Mouse (Mus musculus) left cerebral cortex, postnatal 36 days (tissue): ENCODE measurements around the gene Mlph. TPM values are rescaled to one million over a fixed set of nuclear protein-coding genes. Genes with fewer than 3 reads are reported as not detected.

Experiments
- DNase-seq, 2 experiments: peaks; one replicate each; pipeline ENCODE4 v3.0.0; 2021 to 2022; ENCODE audit warnings: low spot score in 2 of 2, mixed read lengths in 1 of 2
- intact Hi-C: fragments of 180-260 bp; cut with DNase I; formaldehyde crosslinking; loops from one replicate; pipeline ENCODE4 v1.15.1; 2025
- total RNA-seq, 2 experiments: library from RNA; stranded (reverse); gene quantifications; 2 replicates each; pipeline ENCODE4 v1.2.3; 2021

The Mlph gene
- total RNA-seq, 2 experiments from 2014 or later = 0.69 to 1.1 TPM

DNA sequence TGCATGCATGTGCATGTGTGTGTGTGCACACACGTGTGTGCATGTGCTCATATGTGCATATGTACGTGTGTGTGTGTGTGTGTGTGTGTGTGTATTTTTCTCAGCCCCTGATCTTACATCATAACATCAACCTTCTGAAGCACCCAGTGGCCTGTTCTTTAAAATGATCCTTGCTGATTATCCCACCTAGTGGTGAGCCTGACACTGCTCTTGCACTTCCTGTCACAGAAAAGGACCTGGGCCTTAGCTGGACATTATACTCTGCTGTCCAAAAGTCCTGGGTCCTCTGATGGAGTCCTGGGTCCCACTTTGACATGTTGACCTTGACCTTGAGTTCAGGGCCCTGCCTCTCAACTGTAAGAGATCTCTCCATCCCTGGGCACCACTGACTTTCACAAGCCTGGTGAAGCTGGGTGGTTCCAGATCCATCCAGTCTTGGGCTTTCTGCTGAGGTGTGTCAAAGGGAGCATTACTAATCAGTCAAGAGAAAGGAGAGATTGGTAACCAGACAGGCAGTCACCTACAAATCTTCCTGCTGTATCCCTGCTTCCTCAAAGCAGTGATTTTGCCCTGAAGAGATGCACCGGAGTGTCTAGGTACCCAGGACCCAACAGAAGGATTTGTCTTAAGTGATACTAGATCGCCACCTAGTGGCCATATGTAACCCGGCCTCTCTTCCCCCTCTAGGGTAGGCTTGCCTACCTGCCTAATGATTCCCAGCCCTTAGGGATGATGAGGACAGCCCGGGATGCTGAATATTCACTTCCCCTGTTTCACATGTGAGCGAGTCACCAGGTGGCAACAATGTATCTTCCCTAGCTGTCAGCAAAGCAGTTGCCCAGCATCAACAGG is 41.6 kb downstream of the Mlph start:
- no peak for DNase-seq
- intact Hi-C loops = loop anchor here (1.0 to 5.0 kb wide), 4 partner anchors 28 to 894 kb away; no protein-coding TSS in a partner anchor

DNA sequence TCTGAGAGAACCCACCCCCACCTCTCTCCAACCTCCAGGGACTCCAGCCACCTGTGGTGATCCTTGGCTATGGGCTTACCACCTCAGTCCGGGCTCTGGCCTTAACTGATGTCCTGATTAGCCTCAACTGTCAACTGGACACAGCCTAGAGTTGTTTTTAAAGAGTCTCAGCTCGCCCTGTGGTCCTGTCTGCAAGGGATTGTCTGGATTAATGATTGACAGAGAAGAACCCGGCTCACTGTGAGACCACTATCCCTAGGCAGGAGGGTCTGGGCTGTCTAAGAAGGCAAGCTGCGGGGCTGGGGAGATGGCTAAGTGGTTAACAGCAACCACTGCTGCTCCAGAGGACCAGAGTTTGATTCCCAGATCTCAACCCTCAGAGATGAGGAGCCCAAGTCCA is 47.6 kb downstream of the Mlph start:
- no peak for DNase-seq
- intact Hi-C loops = no loop called here

DNA sequence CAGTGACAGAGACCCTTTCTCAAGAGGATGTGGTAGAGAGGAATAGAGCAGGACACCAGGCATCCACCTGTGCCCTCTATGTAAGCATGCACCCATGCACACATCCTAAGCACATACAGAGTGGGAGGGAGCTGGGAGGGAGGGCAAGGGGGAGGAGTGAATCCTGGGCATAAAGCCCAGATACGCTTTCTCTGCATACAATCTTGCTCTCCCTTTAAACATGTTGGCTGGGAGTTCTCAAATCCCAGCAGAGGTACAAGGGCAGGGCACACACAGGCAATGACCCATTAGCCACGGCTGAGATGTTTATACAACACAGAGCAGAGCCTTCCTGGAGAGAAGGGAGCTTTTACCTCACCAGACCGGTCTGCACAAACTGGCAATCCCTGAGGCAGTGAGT is 48.1 kb downstream of the Mlph start:
- DNase-seq = no peak
- intact Hi-C loops = no loop called here

DNA sequence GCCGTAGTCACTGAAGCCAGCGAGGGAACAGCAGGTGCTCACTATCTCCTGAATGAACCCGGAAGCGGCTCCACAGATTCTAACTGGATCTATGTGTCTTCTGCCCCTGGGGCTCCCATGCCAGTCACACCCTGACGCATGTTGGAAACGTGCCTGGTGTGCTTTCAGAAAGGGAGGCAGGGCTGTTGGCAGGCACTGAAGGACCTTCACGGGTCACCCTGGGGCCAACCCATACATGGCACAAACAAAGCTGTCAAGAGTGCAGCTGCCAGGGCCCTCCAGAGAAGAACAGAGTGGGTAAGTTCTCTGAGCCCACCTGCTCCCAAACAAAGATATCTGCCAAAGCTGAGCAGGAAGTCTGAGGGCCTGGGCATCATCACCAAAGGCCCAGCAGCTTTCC is 52.7 kb downstream of the Mlph start:
- DNase-seq = no peak
- intact Hi-C loops = no loop called here

DNA sequence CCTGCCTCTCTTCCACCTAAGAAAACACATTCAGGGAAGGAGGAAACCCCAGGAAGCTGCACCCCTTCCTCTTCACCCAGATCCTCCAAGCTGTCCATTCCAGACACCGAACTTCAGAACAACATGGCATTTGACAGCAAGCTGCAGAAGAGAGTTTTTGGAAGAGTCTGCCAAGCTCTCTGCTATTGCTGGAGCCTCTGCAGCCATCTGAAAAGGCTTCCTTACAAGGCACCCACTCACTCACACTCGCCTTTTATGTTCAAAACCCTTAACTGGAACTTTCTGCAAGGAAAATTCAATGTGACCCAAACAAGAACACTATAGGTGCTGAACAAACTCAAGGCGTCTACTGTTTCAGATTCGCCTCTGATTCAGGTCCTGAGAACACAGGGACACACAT is 53.8 kb downstream of the Mlph start:
- DNase-seq = no peak
- intact Hi-C loops = no loop called here

DNA sequence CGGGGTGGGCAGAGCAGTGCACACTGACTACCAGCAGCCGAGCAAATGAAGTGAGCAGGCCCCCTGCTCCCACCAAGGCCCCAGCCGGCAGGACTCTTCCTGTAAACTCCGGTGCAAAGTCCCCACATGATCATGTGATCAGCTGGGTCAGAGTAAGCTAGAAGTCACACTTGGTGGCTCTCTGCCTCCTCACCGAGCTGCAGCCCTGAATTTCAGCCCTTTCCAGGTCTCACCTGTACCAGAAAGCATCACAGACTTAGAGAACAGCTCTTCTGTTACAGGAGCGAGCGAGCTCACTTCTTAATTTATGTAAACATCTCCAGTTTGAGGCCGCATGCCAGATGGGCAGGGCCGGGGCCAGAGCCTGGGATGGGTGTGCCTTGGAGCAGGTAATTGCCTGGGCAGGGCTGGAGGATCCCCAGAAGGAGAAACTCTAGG is 54.5 kb downstream of the Mlph start, which contains the start of gene Rab17:
Gene Rab17, minus strand, starts transcription at position 315 of the 438 bp plus-strand sequence.
- DNase-seq = no peak
- intact Hi-C loops = no loop called here

DNA sequence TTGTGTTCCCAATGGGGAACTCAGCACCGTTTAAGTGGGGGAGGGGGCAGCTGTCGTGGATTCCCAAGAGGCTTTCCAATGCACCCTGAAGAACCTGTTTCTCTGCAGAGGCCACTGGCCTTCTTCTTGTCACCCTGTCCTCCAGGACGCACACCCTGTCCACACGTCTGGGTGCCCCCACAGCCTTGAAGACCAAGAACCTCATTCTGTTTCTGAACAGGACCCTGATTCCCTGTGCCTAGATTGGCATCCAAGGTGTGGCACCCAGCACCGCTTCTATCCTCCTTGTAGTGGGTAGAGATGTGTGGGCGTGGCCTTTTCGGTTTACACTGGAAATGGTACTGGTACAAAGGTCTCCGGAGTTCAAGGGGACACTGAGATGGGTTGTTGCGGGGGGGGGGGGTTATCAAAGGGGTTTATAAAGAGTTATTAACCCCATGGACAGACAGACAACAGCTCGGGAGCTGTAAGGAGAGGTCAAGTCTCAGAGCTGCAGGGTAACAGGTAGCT is 55.1 kb downstream of the Mlph start:
- intact Hi-C loops = loop anchor here (10.0 kb wide), 2 partner anchors 205 to 245 kb away; partner anchors contain the start of gene Ramp1
- no peak for DNase-seq

DNA sequence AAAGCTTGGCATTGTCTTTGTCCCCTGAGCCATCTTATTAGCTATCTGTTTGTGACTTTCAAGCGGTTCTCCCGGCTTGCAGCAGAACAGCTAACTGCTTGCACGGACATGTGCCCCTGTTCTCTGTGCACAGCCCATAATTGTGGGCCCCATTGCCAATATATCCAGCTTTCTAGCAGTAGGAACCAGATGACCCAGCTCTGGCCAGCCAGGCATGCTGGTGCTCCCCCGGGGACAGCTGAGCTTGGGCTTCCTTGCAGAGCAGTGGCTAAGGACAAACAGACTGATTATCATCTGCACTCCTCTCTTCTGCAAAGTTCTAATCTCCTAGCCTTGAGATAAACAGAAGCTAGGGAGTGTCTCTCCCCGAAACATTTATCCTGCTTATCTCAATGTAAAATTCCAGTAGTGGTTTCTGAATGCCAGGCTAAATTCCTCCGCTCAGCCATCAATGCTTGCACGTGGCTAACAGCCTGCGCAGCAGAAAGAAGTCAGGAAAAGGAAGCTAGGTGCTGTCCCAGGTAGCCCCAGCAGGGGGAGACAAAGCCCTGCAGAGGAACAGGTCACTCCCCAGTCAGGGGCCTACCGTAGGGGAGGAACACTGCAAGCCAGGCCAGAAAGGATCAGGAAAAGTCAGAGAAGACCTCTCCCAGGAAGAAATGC is 58.2 kb downstream of the Mlph start:
- DNase-seq = peak; percentile 90 to 94
- intact Hi-C loops = loop anchor here (1.0 to 10.0 kb wide), 3 partner anchors 126 to 242 kb away; partner anchors contain the start of gene Ramp1

DNA sequence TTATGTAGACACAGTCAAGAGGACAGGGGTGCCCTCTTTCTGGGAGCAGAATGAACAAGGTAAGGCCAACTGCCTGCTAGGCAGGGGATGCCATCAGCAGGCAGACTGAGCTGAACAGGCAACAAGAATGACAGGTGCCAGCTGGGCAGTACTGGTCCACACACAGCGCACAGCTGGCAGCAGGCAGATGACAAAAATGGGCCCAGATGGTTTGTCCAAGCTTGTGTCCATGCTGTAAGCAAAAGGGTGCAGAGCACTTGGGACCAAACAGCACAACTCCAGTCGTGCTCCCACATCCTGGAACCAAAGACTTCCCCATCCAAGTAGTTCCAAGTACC is 58.7 kb downstream of the Mlph start:
- intact Hi-C loops = loop anchor here (1.0 to 10.0 kb wide), 3 partner anchors 126 to 241 kb away; partner anchors contain the start of gene Ramp1
- DNase-seq = no peak

DNA sequence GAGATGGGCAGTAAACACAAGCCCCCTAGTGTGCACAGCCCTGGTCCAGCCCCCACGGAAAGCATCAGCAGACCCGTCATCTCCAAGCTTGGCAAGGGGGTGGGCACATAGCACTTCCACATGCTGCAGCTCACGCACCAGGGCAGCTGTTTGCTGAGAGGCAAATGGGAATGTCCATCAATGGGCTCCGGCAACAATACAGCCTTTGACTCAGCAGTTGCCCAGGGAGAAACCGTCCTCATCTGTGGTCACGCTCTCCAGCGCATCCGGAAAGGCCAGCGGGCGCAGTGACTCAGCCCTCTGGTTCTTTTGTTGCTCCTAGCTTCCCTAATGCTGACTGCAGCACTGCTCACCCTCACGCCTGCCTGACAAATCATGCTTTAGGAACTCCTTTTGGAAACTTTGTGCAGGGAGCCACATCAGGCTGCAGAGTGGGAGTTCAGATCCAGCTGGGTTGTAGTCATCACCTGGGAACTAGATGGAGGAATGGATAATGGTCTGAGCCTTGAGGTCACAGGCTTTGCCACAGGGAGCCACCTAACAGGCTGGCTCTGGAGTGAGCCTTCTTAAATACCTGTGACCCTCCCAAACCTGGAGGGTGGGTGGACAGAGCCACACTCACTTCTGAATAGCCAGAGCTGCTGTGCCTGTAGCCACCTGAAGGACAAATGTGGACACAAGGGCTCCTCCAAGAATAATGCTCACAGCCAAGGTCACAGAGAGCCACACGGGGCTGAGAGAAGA is 60.2 kb downstream of the Mlph start:
- DNase-seq = peak; percentile 60 to 69
- intact Hi-C loops = loop anchor here (10.0 kb wide), 2 partner anchors 200 to 240 kb away; partner anchors contain the start of gene Ramp1

DNA sequence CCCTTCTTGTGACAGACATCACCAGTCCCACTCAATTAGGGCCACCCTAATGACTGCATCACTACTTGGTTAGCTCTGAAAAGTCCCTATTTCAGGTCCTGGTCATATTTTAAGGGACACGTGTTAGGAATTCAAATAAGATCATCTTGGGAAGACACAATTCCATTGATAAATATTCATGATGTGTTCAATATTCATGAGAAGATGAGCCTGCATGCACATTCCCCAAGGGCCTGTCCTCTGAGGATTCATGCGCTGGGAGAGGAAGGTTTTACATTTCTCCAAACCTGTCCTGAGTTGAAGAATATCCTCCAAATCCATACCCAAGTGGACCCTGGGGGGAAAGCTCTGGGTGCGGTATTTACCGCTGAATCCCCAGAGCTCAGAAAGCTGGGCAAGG is 61.1 kb downstream of the Mlph start:
- no peak for DNase-seq
- intact Hi-C loops = loop anchor here (10.0 kb wide), 2 partner anchors 199 to 239 kb away; partner anchors contain the start of gene Ramp1

DNA sequence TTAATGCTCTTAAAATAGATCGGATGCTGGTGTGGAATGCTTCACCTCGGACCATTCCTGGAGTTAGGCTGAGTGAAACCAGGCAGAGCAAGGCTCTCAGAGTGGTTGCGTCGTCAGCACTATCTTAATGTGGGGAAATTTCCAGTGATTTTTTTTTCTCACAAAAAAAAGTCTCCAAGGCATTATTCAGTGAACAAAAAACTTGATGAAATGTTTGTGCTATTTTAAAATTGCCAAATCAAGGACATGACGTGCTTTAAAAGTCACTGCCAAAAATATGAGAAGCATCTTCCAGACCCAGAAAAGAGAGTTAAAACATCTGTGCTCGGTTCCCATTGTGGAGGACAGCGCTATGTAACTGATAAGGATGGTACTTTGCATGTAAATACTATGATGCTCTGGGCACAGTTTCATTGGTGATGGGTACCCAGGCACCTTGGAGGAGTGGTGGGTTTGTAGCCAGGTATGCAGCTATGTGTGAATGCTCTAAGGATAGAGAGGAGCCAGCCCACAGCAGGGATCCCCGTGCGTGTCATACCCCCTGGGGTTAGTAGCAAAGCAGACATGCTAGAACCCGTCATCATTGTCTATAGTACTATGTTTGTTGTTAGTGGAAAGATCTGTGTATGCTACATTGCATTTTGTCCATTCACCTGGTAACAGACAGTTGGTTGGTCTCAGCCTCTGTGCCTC is 65.9 kb downstream of the Mlph start:
- intact Hi-C loops = no loop called here
- no peak for DNase-seq

DNA sequence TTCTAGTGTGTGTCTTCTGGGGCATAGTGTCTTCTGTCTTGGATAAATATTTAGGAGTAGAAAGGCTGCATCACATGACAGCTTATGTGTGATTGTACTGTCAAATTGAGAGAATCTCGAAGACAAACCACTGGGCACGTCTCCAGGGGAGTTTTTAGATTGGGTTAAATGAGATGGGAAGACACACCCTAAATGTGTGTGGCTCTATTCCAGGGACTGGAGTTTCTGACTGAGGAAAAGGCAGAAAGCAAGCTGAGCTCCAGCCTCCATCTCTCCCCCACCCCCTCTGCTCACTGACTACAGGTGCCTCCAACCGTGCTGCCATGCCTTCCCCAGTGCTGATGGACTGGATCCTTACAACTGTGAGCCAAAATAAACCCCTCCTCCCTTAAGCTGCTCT is 66.5 kb downstream of the Mlph start:
- no peak for DNase-seq
- intact Hi-C loops = no loop called here

DNA sequence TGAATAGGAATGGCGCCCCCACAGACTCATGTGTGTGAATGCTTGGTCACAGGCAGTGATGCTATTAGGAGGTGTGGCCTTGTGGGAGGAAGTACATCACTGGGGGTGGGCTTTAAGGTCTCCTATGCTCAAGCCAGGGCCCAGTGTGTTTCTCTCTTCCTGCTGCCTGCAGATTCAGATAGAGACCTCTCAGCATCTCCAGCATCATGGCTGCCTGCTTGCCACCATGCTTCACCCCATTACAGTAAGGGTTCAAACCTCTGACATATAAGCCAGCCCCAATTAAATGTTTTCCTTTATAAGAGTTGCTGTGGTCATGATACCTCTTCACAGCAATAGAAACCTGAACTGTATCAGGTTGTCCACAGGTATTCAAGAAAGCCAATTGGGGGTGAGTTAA is 81.0 kb downstream of the Mlph start:
- no peak for DNase-seq
- intact Hi-C loops = no loop called here

DNA sequence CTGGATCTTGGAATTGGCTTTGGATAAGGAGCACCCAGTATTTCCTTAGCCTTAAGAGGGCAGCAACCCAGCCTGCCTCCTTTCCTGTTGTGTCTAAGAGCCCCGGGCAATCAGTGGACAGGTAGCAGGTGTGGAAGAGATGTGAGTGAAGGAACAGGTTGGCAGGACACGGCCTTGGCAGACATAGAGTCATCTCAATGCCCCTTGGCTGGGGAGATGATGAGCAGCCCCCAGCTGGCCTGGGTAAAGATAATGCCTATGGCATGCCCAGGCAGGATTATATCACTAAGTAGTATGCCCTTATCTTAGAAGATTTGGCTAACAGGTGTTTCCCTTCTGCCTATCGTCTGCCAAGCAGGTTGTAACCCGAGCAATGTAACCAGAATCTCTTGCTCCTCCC is 82.3 kb downstream of the Mlph start:
- DNase-seq = no peak
- intact Hi-C loops = no loop called here

DNA sequence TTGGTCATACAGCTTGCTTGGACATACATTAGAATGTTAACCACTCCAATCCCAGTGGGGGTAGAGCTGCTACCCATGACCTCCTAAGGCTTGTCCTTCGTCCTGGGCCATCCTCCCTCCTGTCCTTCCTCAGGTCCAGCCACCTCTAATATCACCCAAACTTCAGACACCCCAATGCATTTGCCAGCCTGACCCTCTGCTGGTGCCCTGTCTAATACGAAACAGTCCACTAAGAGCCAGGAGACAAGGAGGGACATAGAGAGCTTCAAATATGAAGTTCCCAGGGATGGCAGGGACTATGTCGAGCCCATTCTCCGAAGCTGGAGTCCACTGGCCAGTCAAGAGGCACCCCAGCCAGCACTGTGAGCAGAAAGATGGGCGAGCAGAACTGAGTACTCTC is 82.8 kb downstream of the Mlph start:
- intact Hi-C loops = no loop called here
- DNase-seq = no peak

DNA sequence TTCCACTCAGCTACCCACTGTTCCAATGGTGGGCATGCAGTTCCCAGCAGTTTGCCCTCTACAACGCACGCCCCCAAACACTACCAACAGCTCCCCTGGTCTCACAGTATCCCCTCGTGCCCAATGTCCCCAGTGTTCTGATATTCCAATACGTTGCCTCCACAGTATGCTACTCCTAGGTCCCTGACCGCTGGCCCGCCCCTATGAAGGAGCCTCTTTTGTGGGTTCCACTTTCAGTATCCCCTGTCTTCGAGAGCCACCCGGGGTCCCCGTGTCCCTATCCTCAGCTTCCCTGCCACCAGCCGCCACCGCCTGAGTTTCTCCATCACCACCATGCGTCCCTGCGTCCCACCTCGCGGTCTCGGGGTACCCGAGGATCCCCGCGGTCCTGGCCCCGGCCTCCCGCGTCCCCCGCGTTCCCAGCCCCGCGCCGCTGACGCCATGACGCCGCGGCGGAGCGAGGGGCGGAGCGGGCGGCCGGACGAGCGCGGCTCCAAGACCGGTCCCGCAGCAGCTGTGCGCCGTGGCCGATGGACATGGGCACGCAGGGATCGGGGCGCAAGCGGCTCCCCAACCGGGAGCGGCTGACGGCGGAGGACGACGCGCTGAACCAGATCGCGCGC is 83.5 kb downstream of the Mlph start, which contains the start of gene Lrrfip1:
Gene Lrrfip1, plus strand, starts transcription at position 470 of the 623 bp plus-strand sequence.
- peak; percentile 78 to 84 for DNase-seq
- intact Hi-C loops = no loop called here

DNA sequence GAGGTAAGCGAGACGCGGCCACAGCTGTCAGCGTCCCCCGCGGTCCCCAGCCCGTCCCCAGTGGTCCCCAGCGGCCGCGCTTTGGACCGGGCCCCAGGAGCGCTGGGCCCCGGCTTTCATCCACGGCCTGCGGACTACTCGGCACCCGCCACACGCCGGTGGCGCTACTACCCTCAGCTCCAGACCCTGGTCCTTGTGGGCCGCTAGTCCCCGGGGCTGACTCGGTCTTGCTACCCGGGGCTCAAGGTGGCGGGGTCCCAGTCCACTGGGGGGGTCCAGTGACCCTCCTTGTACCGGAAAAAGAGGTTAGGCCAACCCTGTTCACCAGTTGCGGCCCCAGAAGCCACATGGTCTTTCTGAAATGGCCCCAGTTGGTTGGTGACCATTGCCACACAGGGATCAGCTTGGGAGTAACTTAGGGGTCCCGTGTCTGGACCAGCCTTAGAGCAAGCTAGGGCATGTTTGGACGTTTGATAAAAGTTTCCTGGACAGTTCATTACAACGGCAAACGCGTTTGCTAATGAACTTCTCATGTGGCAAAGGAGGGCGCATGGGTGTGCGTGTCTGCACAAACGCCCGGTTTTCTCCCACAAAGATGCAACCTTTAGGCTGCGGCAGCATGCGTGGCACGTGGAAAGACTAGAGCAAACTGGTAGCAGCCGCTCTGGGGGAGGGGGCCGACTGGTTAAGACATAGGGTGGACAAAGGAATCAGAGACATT is 84.2 kb downstream of the Mlph start:
- DNase-seq = no peak

More for the DNA sequence above, 84.2 kb downstream of the Mlph start:
- intact Hi-C loops = no loop called here
